Mouse (Mus musculus): ENCODE data around the gene Hivep3. TPM values are rescaled to one million over a fixed set of nuclear protein-coding genes. Genes with fewer than 3 reads are reported as not detected.

The Hivep3 gene
- total and polyA plus RNA-seq, 3 experiments, result 14.4 to 32.3 (median 21.2) TPM

DNA sequence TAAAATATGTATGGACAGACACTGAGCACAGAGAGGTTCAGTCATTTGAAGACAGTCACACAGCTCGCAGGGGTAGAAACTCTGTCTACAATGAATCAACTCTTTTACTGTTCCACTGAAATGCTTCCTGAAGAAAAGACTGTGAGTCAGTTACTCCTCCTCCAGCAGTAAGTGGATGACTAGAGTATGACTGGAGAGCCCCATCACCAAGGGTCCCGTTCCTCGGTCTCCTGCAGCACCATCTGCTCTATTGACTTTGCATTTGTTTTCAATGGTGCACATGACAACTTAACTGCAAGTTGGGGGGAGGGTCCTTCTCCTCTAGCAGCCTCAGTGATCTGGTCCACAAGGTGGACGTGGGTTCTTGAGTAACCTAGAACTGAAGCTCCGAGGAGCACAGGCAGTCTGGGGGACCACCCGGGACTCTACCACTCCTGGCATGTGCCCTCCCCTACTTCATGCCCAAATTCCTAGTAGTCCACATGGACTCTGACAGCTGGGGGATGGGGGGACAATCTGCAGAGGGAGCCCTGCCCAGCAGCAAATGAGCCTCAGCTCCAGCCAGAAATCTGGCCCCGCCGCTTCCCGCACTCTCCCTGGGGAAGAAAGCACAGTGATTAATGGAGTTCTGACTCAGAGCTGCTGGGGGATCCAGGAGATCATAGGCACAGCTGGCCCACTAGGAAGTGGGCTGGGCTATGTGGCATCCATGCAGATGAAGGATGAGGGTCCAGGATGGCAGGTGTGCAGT lies 333.4 kb downstream of the Hivep3 start:
- no peak for DNase-seq (ENCODE audit: extremely low read depth)
- Histone ChIP-seq H3K27ac (ENCODE audit: insufficient read depth, low read depth) (no peak overlapping the region), H3K4me3 (replicated peaks in 1 of 3; ENCODE audit: low read depth in 2 of 3, low read length in 2 of 3, poor library complexity in 1 of 3) (no peak overlapping the region), H3K9me3 (replicated peaks; ENCODE audit: low read length) (no peaks in the 10 kb centered on the region), H3K4me1 (ENCODE audit: control insufficient read depth in 1 of 2, insufficient read depth in 2 of 2) (peaks cover 14 to 34% of the 10 kb centered on the region in 2 experiments), H3K4me2 (ENCODE audit: insufficient read depth, low read depth, poor library complexity, severe bottlenecking) (no peak overlapping the region), H3K36me3 (replicated peaks in 1 of 2; ENCODE audit: control insufficient read depth in 1 of 2, insufficient read depth in 1 of 2, low read length in 1 of 2) (peaks cover 44 to 92% of the 10 kb centered on the region in 2 experiments), H3K27me3 (replicated peaks) (no peaks in the 10 kb centered on the region), H3K79me2 (replicated peaks; ENCODE audit: control insufficient read depth, extremely low read depth, insufficient read depth, poor library complexity, severe bottlenecking) (0 out of 2 replicates have a peak, but pooled peaks cover 7% of the 10 kb centered on the region), H3K9ac (ENCODE audit: insufficient read depth, low read depth) (no peak overlapping the region)
- dilution Hi-C loops (cut with MboI; ENCODE audit: extremely low pct_ligation_motif_present, extremely low pct_unique_long_range_greater_than_20kb, low sequenced_read_pairs) (no loop called here), in situ Hi-C loops (cut with MboI; ENCODE audit: low pct_ligation_motif_present, low pct_unique_long_range_greater_than_20kb, low sequenced_read_pairs) (no loop called here)
- TF ChIP-seq USF2 (conservative IDR thresholded peaks at IDR 0.05; ENCODE audit: low read depth, low read length) (no peak), PAX5 (IDR thresholded peaks at IDR 0.05; ENCODE audit: low read length) (no peak), MXI1 (IDR thresholded peaks at IDR 0.05; ENCODE audit: low read depth, low read length) (no peak), MYC (IDR thresholded peaks at IDR 0.05; ENCODE audit: low read depth, low read length) (no peak), ZNF384 (IDR thresholded peaks at IDR 0.05; ENCODE audit: low read depth, low read length) (no peak), POLR2A (IDR thresholded peaks at IDR 0.05; ENCODE audit: low read depth, low read length) (no peak), USF1 (IDR thresholded peaks at IDR 0.05; ENCODE audit: low read depth, low read length) (no peak), ETS1 (conservative IDR thresholded peaks at IDR 0.05; ENCODE audit: low read depth, low read length) (no peak), ELF1 (IDR thresholded peaks at IDR 0.05; ENCODE audit: low read depth, low read length) (no peak), GABPA (IDR thresholded peaks at IDR 0.05; ENCODE audit: insufficient replicate concordance, low read depth, low read length) (no peak), KAT2A (IDR thresholded peaks at IDR 0.05; ENCODE audit: insufficient replicate concordance, low read length) (no peak), SIN3A (IDR thresholded peaks at IDR 0.05; ENCODE audit: low read length) (no peak), IRF4 (IDR thresholded peaks at IDR 0.05; ENCODE audit: low read depth, low read length) (no peak), EP300 (IDR thresholded peaks at IDR 0.05; ENCODE audit: low read length) (no peak), NRF1 (IDR thresholded peaks at IDR 0.05; ENCODE audit: low read depth, low read length) (no peak), UBTF (IDR thresholded peaks at IDR 0.05; ENCODE audit: low read depth, low read length) (no peak), CHD2 (IDR thresholded peaks at IDR 0.05; ENCODE audit: low read length) (no peak), RAD21 (IDR thresholded peaks at IDR 0.05; ENCODE audit: low read depth, low read length) (no peak)

- Histone ChIP-seq H3K27ac (ENCODE audit: insufficient read depth, low read depth) (no peak overlapping the region), H3K79me2 (replicated peaks; ENCODE audit: control insufficient read depth, extremely low read depth, insufficient read depth, poor library complexity, severe bottlenecking) (0 out of 2 replicates have a peak, but pooled peaks cover 5% of the 10 kb centered on the region), H3K27me3 (replicated peaks) (no peaks in the 10 kb centered on the region), H3K9me3 (replicated peaks; ENCODE audit: low read length) (no peaks in the 10 kb centered on the region), H3K36me3 (replicated peaks in 1 of 2; ENCODE audit: control insufficient read depth in 1 of 2, insufficient read depth in 1 of 2, low read length in 1 of 2) (peaks cover 49 to 96% of the 10 kb centered on the region in 2 experiments), H3K4me2 (ENCODE audit: insufficient read depth, low read depth, poor library complexity, severe bottlenecking) (no peak overlapping the region), H3K9ac (ENCODE audit: insufficient read depth, low read depth) (no peak overlapping the region), H3K4me3 (replicated peaks in 1 of 3; ENCODE audit: low read depth in 2 of 3, low read length in 2 of 3, poor library complexity in 1 of 3) (no peak overlapping the region), H3K4me1 (ENCODE audit: control insufficient read depth in 1 of 2, insufficient read depth in 2 of 2) (peaks cover 8 to 27% of the 10 kb centered on the region in 2 experiments)
- dilution Hi-C loops (cut with MboI; ENCODE audit: extremely low pct_ligation_motif_present, extremely low pct_unique_long_range_greater_than_20kb, low sequenced_read_pairs) (no loop called here), in situ Hi-C loops (cut with MboI; ENCODE audit: low pct_ligation_motif_present, low pct_unique_long_range_greater_than_20kb, low sequenced_read_pairs) (no loop called here)
- DNase-seq (ENCODE audit: extremely low read depth), result no peak
- TF ChIP-seq RCOR1 (conservative IDR thresholded peaks at IDR 0.05; ENCODE audit: low read depth, low read length), result no peak
- TF ChIP-seq CHD2 (IDR thresholded peaks at IDR 0.05; ENCODE audit: low read length), result no peak
- no peak for TF ChIP-seq E2F4 (IDR thresholded peaks at IDR 0.05; ENCODE audit: insufficient replicate concordance, low read depth, low read length)
- no peak for TF ChIP-seq PAX5 (IDR thresholded peaks at IDR 0.05; ENCODE audit: low read length)
- TF ChIP-seq ZKSCAN1 (IDR thresholded peaks at IDR 0.05; ENCODE audit: borderline replicate concordance, low read depth, low read length), result no peak
- no peak for TF ChIP-seq IRF4 (IDR thresholded peaks at IDR 0.05; ENCODE audit: low read depth, low read length)
- no peak for TF ChIP-seq MXI1 (IDR thresholded peaks at IDR 0.05; ENCODE audit: low read depth, low read length)
- no peak for TF ChIP-seq TBP (conservative IDR thresholded peaks at IDR 0.05; ENCODE audit: low read depth, low read length)
- no peak for TF ChIP-seq MAFK (IDR thresholded peaks at IDR 0.05; ENCODE audit: insufficient replicate concordance, low read length)
- TF ChIP-seq NRF1 (IDR thresholded peaks at IDR 0.05; ENCODE audit: low read depth, low read length), result no peak
Measured at GRCm38 (mm10) chr4:120067592-120068235, 334.1 kb downstream of the Hivep3 start.
